Mouse (Mus musculus) erythroblast, embryonic 14.5 days (primary cell): ENCODE results near the gene Tfam. TPM values are rescaled to one million over a fixed set of nuclear protein-coding genes. Genes with fewer than 3 reads are reported as not detected.

Experiments used
- H3K27me3 ChIP-seq: 2 replicates; pipeline ENCODE4 v1.6.1; 2012; ENCODE audit warnings: inconsistent platforms; ENCODE audit not compliant: control insufficient read depth
- H3K36me3 ChIP-seq: 2 replicates; pipeline ENCODE4 v1.6.1; 2012; ENCODE audit warnings: mild to moderate bottlenecking, inconsistent platforms; ENCODE audit not compliant: control insufficient read depth
- H3K4me1 ChIP-seq: 2 replicates; pipeline ENCODE4 v1.6.1; 2012; ENCODE audit warnings: inconsistent platforms; ENCODE audit not compliant: control insufficient read depth
- H3K4me3 ChIP-seq: replicated peaks from 2 replicates; pipeline ENCODE3; 2012; ENCODE audit warnings: moderate library complexity, mild to moderate bottlenecking, inconsistent platforms
- H3K9me3 ChIP-seq: 2 replicates; pipeline ENCODE4 v1.6.1; 2012; ENCODE audit warnings: low read length, inconsistent platforms, mixed read lengths; ENCODE audit not compliant: control insufficient read depth
- GATA1 ChIP-seq: IDR thresholded peaks from 2 replicates; pipeline ENCODE4 v1.6.1; 2012; ENCODE audit warnings: low read length, inconsistent platforms, mixed read lengths
- TAL1 ChIP-seq: IDR thresholded peaks from 3 replicates; pipeline ENCODE4 v1.6.1; 2012; ENCODE audit warnings: low read length, inconsistent platforms, mixed read lengths
- polyA plus RNA-seq: library from polyadenylated mRNA; stranded (reverse); fragments of >175 nt; gene quantifications from 2 replicates; pipeline ENCODE4 v1.2.3, GENCODE M21; 2012

The Tfam gene
- polyA plus RNA-seq, 1 experiment: 0.28 TPM

- H3K9me3 ChIP-seq: peaks cover 2% of the 10 kb centered on the region; the same call in 1 of the 2 replicates
- TF ChIP-seq GATA1 (no peak), TAL1 (no peak)
- H3K36me3 ChIP-seq: no peaks in the 10 kb centered on the region
- no peaks in the 10 kb centered on the region for H3K27me3 ChIP-seq
- H3K4me1 ChIP-seq: no peaks in the 10 kb centered on the region
- no peak overlapping the region for H3K4me3 ChIP-seq
These were observed 37.1 kb downstream of the Tfam start for GRCm38 (mm10) chr10:71200964-71201363.

DNA sequence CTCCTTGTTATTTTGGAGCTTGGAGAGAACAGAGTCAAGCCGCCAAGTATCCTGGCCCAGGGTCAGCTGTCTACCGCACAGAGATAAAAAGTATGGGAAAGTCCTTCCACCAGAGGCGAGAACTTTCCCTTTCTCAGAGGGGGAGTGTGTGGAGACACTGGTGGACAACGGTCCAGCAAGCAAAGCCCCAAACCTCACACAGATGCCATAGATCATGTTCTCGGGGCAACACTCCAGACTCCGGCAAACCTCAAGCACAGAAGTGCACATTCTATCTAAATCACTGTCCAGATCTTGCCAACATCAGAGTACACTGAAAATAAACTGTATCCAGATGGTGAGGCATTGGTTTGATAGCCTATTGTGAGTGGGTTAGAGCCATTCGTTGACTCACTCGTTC lies 39.4 kb downstream of the Tfam start:
- Histone ChIP-seq H3K4me3 (no peak overlapping the region), H3K36me3 (no peaks in the 10 kb centered on the region), H3K4me1 (no peaks in the 10 kb centered on the region), H3K27me3 (no peaks in the 10 kb centered on the region), H3K9me3 (peaks cover 2% of the 10 kb centered on the region; the same call in 1 of the 2 replicates)
- TF ChIP-seq GATA1: no peak
- no peak for TF ChIP-seq TAL1

- TF ChIP-seq TAL1 (no peak), GATA1 (no peak)
- Histone ChIP-seq H3K4me1 (no peaks in the 10 kb centered on the region), H3K4me3 (no peak overlapping the region), H3K27me3 (no peaks in the 10 kb centered on the region), H3K36me3 (no peaks in the 10 kb centered on the region), H3K9me3 (peaks cover 2% of the 10 kb centered on the region; the same call in 1 of the 2 replicates)
These were observed 40.9 kb downstream of the Tfam start for GRCm38 (mm10) chr10:71197036-71197785.

GRCm38 (mm10) chr10:71195501-71195900 lies 42.6 kb downstream of the Tfam start:
- no peak overlapping the region for H3K4me3 ChIP-seq
- no peaks in the 10 kb centered on the region for H3K27me3 ChIP-seq
- no peaks in the 10 kb centered on the region for H3K4me1 ChIP-seq
- no peaks in the 10 kb centered on the region for H3K36me3 ChIP-seq
- H3K9me3 ChIP-seq: peaks cover 2% of the 10 kb centered on the region; the same call in 1 of the 2 replicates
- TF ChIP-seq GATA1 (no peak), TAL1 (no peak)

DNA sequence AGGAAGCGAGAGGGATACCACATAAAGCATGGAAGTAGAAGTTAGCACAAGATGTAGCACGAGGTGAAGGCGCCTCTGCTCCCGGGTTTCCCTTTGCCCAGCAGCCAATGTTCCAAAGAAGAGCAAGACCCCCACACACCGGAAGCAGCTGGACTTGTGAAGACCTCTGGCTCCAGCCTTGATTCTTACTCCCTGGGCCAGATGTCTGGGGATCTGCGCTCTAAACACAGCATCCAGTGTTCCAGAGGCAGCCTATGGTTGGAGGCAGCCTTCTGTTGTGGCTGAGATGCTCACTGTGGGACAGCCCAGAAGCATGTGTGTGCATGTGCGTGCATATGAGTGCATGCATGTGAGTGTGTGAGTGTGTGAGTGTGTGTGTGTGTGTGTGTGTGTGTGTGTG lies 43.4 kb downstream of the Tfam start:
- no peak for TF ChIP-seq GATA1
- TF ChIP-seq TAL1: no peak
- no peaks in the 10 kb centered on the region for H3K4me1 ChIP-seq
- H3K36me3 ChIP-seq: no peaks in the 10 kb centered on the region
- H3K27me3 ChIP-seq: no peaks in the 10 kb centered on the region
- H3K9me3 ChIP-seq: peaks cover 2% of the 10 kb centered on the region; the same call in 1 of the 2 replicates
- H3K4me3 ChIP-seq: no peak overlapping the region

DNA sequence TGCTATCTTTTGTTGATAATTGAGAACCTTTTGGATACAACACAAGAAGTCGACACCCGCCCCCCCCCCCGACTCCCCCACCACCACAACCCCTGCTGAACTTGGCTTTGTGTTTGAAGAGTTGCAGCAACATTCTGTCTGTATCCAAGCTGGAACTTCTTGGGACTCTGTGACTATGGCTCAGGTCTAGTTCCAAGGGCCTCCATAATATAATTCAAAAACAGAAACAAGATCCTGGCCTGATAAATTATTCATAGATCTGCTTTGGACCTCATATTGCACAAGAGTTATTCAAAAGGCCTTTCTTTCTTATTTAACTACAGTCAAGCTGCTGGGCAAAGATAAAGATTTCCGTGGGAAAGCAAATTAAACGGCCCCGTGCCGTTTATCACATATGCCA lies 44.8 kb downstream of the Tfam start:
- H3K4me1 ChIP-seq: no peaks in the 10 kb centered on the region
- no peaks in the 10 kb centered on the region for H3K27me3 ChIP-seq
- no peak overlapping the region for H3K4me3 ChIP-seq
- H3K36me3 ChIP-seq: no peaks in the 10 kb centered on the region
- TF ChIP-seq TAL1: no peak
- no peak for TF ChIP-seq GATA1
- H3K9me3 ChIP-seq: no peaks in the 10 kb centered on the region; the same call in 1 of the 2 replicates

GRCm38 (mm10) chr10:71192886-71193285 lies 45.2 kb downstream of the Tfam start:
- Histone ChIP-seq H3K9me3 (no peaks in the 10 kb centered on the region; the same call in 1 of the 2 replicates), H3K27me3 (no peaks in the 10 kb centered on the region), H3K4me3 (no peak overlapping the region), H3K36me3 (no peaks in the 10 kb centered on the region), H3K4me1 (no peaks in the 10 kb centered on the region)
- TF ChIP-seq TAL1 (no peak), GATA1 (no peak)

DNA sequence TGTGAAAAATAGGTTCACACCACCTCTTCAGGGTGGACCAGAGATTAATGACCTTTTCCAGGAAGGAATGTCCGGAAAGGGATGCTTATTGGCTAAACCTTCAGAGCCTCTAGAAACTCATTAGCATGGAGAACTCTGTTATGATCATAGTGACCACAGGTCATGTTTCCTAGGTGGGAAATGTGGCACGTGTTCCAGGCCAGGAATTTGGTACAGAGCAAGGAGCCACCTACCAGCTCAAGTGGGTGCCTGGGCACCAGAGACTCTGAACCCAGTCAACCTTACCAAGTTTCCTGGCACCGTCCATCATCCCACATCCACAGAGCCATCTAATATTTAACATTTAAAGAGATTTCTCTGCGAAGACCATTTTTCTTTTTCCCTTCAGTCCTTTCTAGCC lies 49.4 kb downstream of the Tfam start:
- Histone ChIP-seq H3K27me3 (no peaks in the 10 kb centered on the region), H3K4me1 (no peaks in the 10 kb centered on the region), H3K9me3 (peaks cover 7% of the 10 kb centered on the region; the same call in 1 of the 2 replicates), H3K36me3 (no peaks in the 10 kb centered on the region), H3K4me3 (no peak overlapping the region)
- no peak for TF ChIP-seq GATA1
- TF ChIP-seq TAL1: no peak

DNA sequence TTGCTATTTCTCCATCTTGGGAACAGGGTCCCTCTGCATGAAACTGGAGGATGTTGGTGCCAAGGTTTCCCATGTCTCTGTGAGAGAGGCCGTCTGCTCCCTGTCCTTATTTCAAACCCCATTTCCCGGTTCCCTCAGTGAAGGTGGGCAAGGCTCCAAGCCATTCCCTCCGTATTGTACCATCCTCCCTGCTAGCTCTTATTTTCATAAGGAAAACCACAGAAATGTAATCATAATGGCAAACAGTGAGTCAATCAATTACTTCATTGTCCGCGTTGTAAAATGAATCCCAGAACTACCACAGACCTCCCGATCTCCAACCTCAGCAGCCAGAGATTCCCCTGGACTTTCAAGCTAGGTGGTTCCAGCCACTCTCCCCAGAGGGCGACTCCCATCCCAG lies 53.0 kb downstream of the Tfam start:
- H3K4me3 ChIP-seq: no peak overlapping the region
- no peak for TF ChIP-seq TAL1
- no peak for TF ChIP-seq GATA1
- H3K4me1 ChIP-seq: no peaks in the 10 kb centered on the region
- H3K9me3 ChIP-seq: peaks cover 11% of the 10 kb centered on the region; the same call in 1 of the 2 replicates
- H3K27me3 ChIP-seq: no peaks in the 10 kb centered on the region
- H3K36me3 ChIP-seq: no peaks in the 10 kb centered on the region
